Mouse (Mus musculus) testis, adult 2 months (tissue): ENCODE measurements around the gene Tmem259.

Experiments used
- CTCF ChIP-seq: fragments of 200-500 bp; IDR thresholded peaks from 2 replicates; pipeline ENCODE4 v1.5.1; 2012; ENCODE audit warnings: low read depth, mild to moderate bottlenecking, inconsistent platforms, low read length, moderate library complexity; ENCODE audit not compliant: control insufficient read depth, insufficient read depth, insufficient replicate concordance
- POLR2A ChIP-seq: fragments of 200-500 bp; IDR thresholded peaks from 2 replicates; pipeline ENCODE4 v1.6.1; 2012; ENCODE audit warnings: low read depth, mild to moderate bottlenecking, inconsistent platforms, low read length, moderate library complexity; ENCODE audit not compliant: control insufficient read depth

- TF ChIP-seq POLR2A (0 out of 2 replicates have a peak, but pooled peaks have one; percentile 35), CTCF (no peak)
These were observed at the start of gene Tmem259 for GRCm38 (mm10) chr10:79984195-79984816.
